Mouse (Mus musculus) limb, embryonic 14.5 days (tissue): Measurements from ENCODE around the gene Gbe1. TPM values are rescaled to one million over a fixed set of nuclear protein-coding genes. Genes with fewer than 3 reads are reported as not detected.

Experiments
- ATAC-seq: fragments of 200-750 bp; cut with Nextera tagmentation; 2 replicates; pipeline ENCODE4 v1.8.0; 2017; ENCODE audit warnings: low read depth, moderate number of reproducible peaks, moderate TSS enrichment; ENCODE audit not compliant: low FRiP score
- DNase-seq: peaks from one replicate; pipeline ENCODE4 v3.0.0-alpha.2; 2015; ENCODE audit warnings: low spot score
- H3K27ac ChIP-seq: fragments of 300-500 bp; sonication (generic); replicated peaks from 2 replicates; pipeline ENCODE4 v1.5.1; 2014; ENCODE audit warnings: low read depth, mild to moderate bottlenecking, low read length, moderate library complexity, mixed read lengths
- H3K27me3 ChIP-seq: fragments of 300-500 bp; sonication (generic); 2 replicates; pipeline ENCODE4 v1.6.1; 2014; ENCODE audit warnings: low read length, mixed read lengths; ENCODE audit not compliant: control insufficient read depth, insufficient read depth
- H3K36me3 ChIP-seq: fragments of 300-500 bp; sonication (generic); 2 replicates; pipeline ENCODE4 v1.6.1; 2014; ENCODE audit warnings: mild to moderate bottlenecking, low read length, moderate library complexity, mixed read lengths; ENCODE audit not compliant: control insufficient read depth, insufficient read depth
- H3K4me1 ChIP-seq: fragments of 300-500 bp; sonication (generic); 2 replicates; pipeline ENCODE4 v1.6.1; 2014; ENCODE audit warnings: antibody characterized with exemption, low read length, mixed read lengths; ENCODE audit not compliant: control insufficient read depth, insufficient read depth
- H3K4me2 ChIP-seq: fragments of 300-500 bp; sonication (generic); replicated peaks from 2 replicates; pipeline ENCODE4 v1.6.1; 2014; ENCODE audit warnings: low read depth, mild to moderate bottlenecking, low read length, moderate library complexity; ENCODE audit not compliant: severe bottlenecking
- H3K4me3 ChIP-seq: fragments of 300-500 bp; sonication (generic); replicated peaks from 2 replicates; pipeline ENCODE4 v1.5.1; 2014; ENCODE audit warnings: low read length
- H3K9ac ChIP-seq: fragments of 300-500 bp; sonication (generic); 2 replicates; pipeline ENCODE4 v1.6.1; 2014; ENCODE audit warnings: mild to moderate bottlenecking, low read depth, low read length, moderate library complexity; ENCODE audit not compliant: severe bottlenecking
- H3K9me3 ChIP-seq: fragments of 300-500 bp; sonication (generic); 2 replicates; pipeline ENCODE4 v1.6.1; 2016; ENCODE audit warnings: low read length; ENCODE audit not compliant: control insufficient read depth
- POLR2A ChIP-seq: fragments of 200-500 bp; IDR thresholded peaks from 2 replicates; pipeline ENCODE4 v1.8.0; 2012; ENCODE audit warnings: inconsistent platforms, mild to moderate bottlenecking, moderate library complexity, borderline replicate concordance; ENCODE audit not compliant: insufficient read depth, insufficient read length; ENCODE audit errors: extremely low read depth
- WGBS: fragments of 180-500 bp; shearing (Covaris S2); extraction: QIAGEN DNeasy Blood & Tissue Kit; methylation state at CpG from one replicate; pipeline ENCODE4 v1.1.7; 2014; 5-methylcytosine and 5-hydroxymethylcytosine counted together
- polyA plus RNA-seq, 2 experiments: library from polyadenylated mRNA; depleted of rRNA in 1 of 2; stranded (reverse) in 1 of 2; unstranded in 1 of 2; fragments of >200 nt; fragmentation: Nextera tagmentation in 1 of 2; extraction: Ambion mirVana in 1 of 2; gene quantifications; 2 replicates each; pipeline versions ENCODE4 v1.2.1 to v1.2.3; 2012 to 2014

The Gbe1 gene
- polyA plus RNA-seq (2012; rRNA removed), result 7.0 and 7.5 TPM in 2 replicates
- 13.9 and 14.1 TPM in 2 replicates for polyA plus RNA-seq (2014; fragmentation: Nextera tagmentation; extraction: Ambion mirVana)

GRCm38 (mm10) chr16:70313886-70314577 is at the start of gene Gbe1:
Gene Gbe1, plus strand, starts transcription at chr16:70313949.
- H3K4me1 ChIP-seq, result no peaks in the 10 kb centered on the region
- no peaks in the 10 kb centered on the region for H3K27me3 ChIP-seq
- no peaks in the 10 kb centered on the region for H3K36me3 ChIP-seq
- H3K4me2 ChIP-seq, result peak within 1 kb of the TSS; percentile 64
- peak within 1 kb of the TSS; percentile 94 for H3K27ac ChIP-seq
- no peaks in the 10 kb centered on the region for H3K9me3 ChIP-seq
- H3K4me3 ChIP-seq, result peak within 1 kb of the TSS; percentile 62
- ATAC-seq (peak; percentile 95), DNase-seq (peak; percentile 91)
- TF ChIP-seq POLR2A, result peak; percentile 69; the same call in 1 of the 2 replicates
- under 1% methylated on average over 39 of the region's 82 CpGs for WGBS
- H3K9ac ChIP-seq, result peak within 1 kb of the TSS; percentile 93

- DNase-seq (no peak), ATAC-seq (no peak)
- 92% methylated on average over 4 of the region's 4 CpGs for WGBS
- no peaks in the 10 kb centered on the region for H3K9me3 ChIP-seq
- H3K4me2 ChIP-seq, result no peak overlapping the region
- H3K27ac ChIP-seq, result no peak overlapping the region
- H3K36me3 ChIP-seq, result no peaks in the 10 kb centered on the region
- H3K27me3 ChIP-seq, result no peaks in the 10 kb centered on the region
- no peaks in the 10 kb centered on the region for H3K4me1 ChIP-seq
- H3K4me3 ChIP-seq, result no peak overlapping the region
- H3K9ac ChIP-seq, result no peak overlapping the region
- TF ChIP-seq POLR2A, result no peak
These were observed 3.1 kb upstream of the Gbe1 start for GRCm38 (mm10) chr16:70310691-70311090.

- Histone ChIP-seq H3K4me1 (no peaks in the 10 kb centered on the region), H3K27ac (peak overlapping the region; percentile 94; the same call in 1 of the 2 replicates), H3K4me2 (peak overlapping the region; percentile 48), H3K4me3 (peak overlapping the region; percentile 62), H3K9ac (peak overlapping the region; percentile 93), H3K36me3 (no peaks in the 10 kb centered on the region), H3K9me3 (no peaks in the 10 kb centered on the region), H3K27me3 (no peaks in the 10 kb centered on the region)
- DNase-seq (no peak), ATAC-seq (no peak)
- 2% methylated on average over 7 of the region's 7 CpGs for WGBS
- no peak for TF ChIP-seq POLR2A
These were observed 258 bp upstream of the Gbe1 start for GRCm38 (mm10) chr16:70313496-70313885.

GRCm38 (mm10) chr16:70314578-70314930 is 805 bp downstream of the Gbe1 start:
- Histone ChIP-seq H3K27ac (peak overlapping the region; percentile 94), H3K27me3 (no peaks in the 10 kb centered on the region), H3K4me1 (no peaks in the 10 kb centered on the region), H3K4me2 (peak overlapping the region; percentile 64), H3K9me3 (no peaks in the 10 kb centered on the region), H3K36me3 (no peaks in the 10 kb centered on the region), H3K9ac (peak overlapping the region; percentile 93), H3K4me3 (peak overlapping the region; percentile 62)
- DNase-seq (no peak), ATAC-seq (no peak)
- 0% methylated on average over 9 of the region's 9 CpGs for WGBS
- TF ChIP-seq POLR2A, result no peak

- Histone ChIP-seq H3K4me3 (no peak overlapping the region), H3K27me3 (no peaks in the 10 kb centered on the region), H3K36me3 (no peaks in the 10 kb centered on the region), H3K4me1 (no peaks in the 10 kb centered on the region), H3K9me3 (no peaks in the 10 kb centered on the region), H3K4me2 (peak overlapping the region; percentile 64; the same call in 1 of the 2 replicates), H3K27ac (no peak overlapping the region), H3K9ac (no peak overlapping the region)
- no peak for DNase-seq
- no peak for ATAC-seq
- 44% methylated on average over 3 of the region's 3 CpGs for WGBS
- no peak for TF ChIP-seq POLR2A
These were observed 1.5 kb downstream of the Gbe1 start for GRCm38 (mm10) chr16:70315261-70315660.

- Histone ChIP-seq H3K9me3 (no peaks in the 10 kb centered on the region), H3K4me3 (no peak overlapping the region), H3K27ac (no peak overlapping the region), H3K36me3 (no peaks in the 10 kb centered on the region), H3K27me3 (no peaks in the 10 kb centered on the region), H3K4me1 (no peaks in the 10 kb centered on the region), H3K4me2 (no peak overlapping the region), H3K9ac (no peak overlapping the region)
- WGBS, result 79% methylated on average over 3 of the region's 3 CpGs
- no peak for ATAC-seq
- no peak for DNase-seq
- TF ChIP-seq POLR2A, result no peak
These were observed 2.2 kb downstream of the Gbe1 start for GRCm38 (mm10) chr16:70315862-70316390.
